ENCODE assay signal across 18 mouse cellular contexts in the genomic region with DNA sequence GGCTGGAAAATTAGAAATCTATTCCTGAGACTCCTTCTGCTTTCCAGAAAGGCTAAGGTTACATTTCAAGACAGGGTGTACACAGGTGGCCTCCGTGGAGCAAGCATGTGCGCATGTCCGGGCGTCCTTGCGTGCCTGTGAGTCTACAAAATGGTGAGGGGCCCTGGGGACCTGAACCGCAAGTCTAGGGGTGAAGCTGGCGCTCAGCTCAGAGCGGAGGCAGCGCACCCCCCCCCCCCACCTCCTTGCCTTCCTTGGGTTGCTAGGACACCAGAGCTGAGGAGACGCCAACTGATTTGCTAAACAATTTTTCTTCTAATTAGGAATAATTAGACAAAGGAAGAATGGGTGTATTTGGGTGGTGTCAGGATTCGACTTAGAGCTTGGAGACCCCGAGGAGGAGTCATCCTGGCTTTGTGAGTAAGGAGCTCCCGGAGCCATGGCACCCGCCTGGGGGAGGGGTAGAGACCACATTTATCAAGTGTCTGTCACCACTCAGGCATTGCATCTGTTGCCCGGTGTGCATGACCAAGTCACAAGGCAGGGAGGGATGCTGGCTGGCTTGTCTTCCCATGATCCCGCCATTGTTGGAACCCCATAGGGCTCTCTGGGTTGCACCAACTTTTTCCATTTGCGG. TPM values are rescaled to one million over a fixed set of nuclear protein-coding genes. Genes with fewer than 3 reads are reported as not detected.
DNase-seq lines count a peak whose midpoint lies in the region; ATAC-seq lines count a peak whose summit lies in the region.
"Had no signal": no experiment of that assay in that cellular context is flagged by ENCODE, and none has a peak within 500 bp of the region (broad histone marks: within the 10 kb centered on the region; RNA-seq: fewer than 3 reads in every experiment).

No protein-coding gene starts in this region.

- H3K4me2 ChIP-seq in kidney, embryonic 16.5 days (replicated peaks; ENCODE audit: low read depth, low read length), result peak overlapping the region; percentile 9; the same call in 1 of the 2 replicates
- no peak overlapping the region for H3K4me2 ChIP-seq in hindbrain, embryonic 11.5 days (replicated peaks; ENCODE audit: low read depth, low read length)
- H3K4me2 ChIP-seq in neural tube, embryonic 14.5 days (ENCODE audit: low read depth, low read length), result no peak overlapping the region
- H3K4me2 ChIP-seq: embryonic facial prominence, embryonic 12.5 days had no signal

- peak; percentile 19 for DNase-seq in embryo, embryonic 10 days (ENCODE audit: low spot score)
- DNase-seq in embryo, embryonic 11 days, result no peak
- no peak for DNase-seq in kidney, postnatal 25 days
- peak; percentile 69 for DNase-seq in hindbrain, embryonic 11.5 days (ENCODE audit: low spot score)
- no peak for DNase-seq in lung, adult 18-20 months
- DNase-seq: cerebellum, adult 2 months; heart, adult 11 months; kidney, postnatal 4 days; liver, postnatal 0 days; thymus, postnatal 14 days had no signal

- no peak overlapping the region for H3K4me3 ChIP-seq in kidney, embryonic 16.5 days (ENCODE audit: low read length)
- H3K4me3 ChIP-seq in hindbrain, embryonic 11.5 days (ENCODE audit: low read depth, low read length), result no peak overlapping the region
- H3K4me3 ChIP-seq in neural tube, embryonic 14.5 days (ENCODE audit: low read depth, low read length), result no peak overlapping the region
- H3K4me3 ChIP-seq: embryonic facial prominence, embryonic 12.5 days; left cerebral cortex, adult 2 months had no signal

- no peak overlapping the region for H3K9ac ChIP-seq in kidney, embryonic 16.5 days (replicated peaks; ENCODE audit: low read length)
- H3K9ac ChIP-seq in hindbrain, embryonic 11.5 days (ENCODE audit: low read depth, low read length), result no peak overlapping the region
- no peak overlapping the region for H3K9ac ChIP-seq in neural tube, embryonic 14.5 days (replicated peaks; ENCODE audit: low read depth, low read length)
- H3K9ac ChIP-seq: embryonic facial prominence, embryonic 12.5 days; liver, postnatal 0 days had no signal

- H3K36me3 ChIP-seq in kidney, embryonic 16.5 days (ENCODE audit: insufficient read depth, low read length), result no peaks in the 10 kb centered on the region
- H3K36me3 ChIP-seq in hindbrain, embryonic 11.5 days (ENCODE audit: control insufficient read depth, insufficient read depth, low read length), result no peaks in the 10 kb centered on the region
- H3K36me3 ChIP-seq in neural tube, embryonic 14.5 days (ENCODE audit: control insufficient read depth, insufficient read depth, low read length), result no peaks in the 10 kb centered on the region
- H3K36me3 ChIP-seq: embryonic facial prominence, embryonic 12.5 days had no signal

- ATAC-seq in kidney, embryonic 16.5 days (ENCODE audit: low FRiP score, low TSS enrichment), result peak; percentile 62; the same call in 1 of the 2 replicates
- ATAC-seq in hindbrain, embryonic 11.5 days (ENCODE audit: low FRiP score), result peak; percentile 67
- peak; percentile 65 for ATAC-seq in neural tube, embryonic 14.5 days (ENCODE audit: low read depth)
- no peak for ATAC-seq in granulocyte monocyte progenitor cell, adult 5-6 weeks (replicated peaks; ENCODE audit: poor library complexity, severe bottlenecking)
- ATAC-seq: liver, postnatal 0 days; Patski had no signal

- H3K27me3 ChIP-seq in kidney, embryonic 16.5 days (ENCODE audit: insufficient read depth, low read length), result no peaks in the 10 kb centered on the region
- H3K27me3 ChIP-seq in hindbrain, embryonic 11.5 days (ENCODE audit: control insufficient read depth, insufficient read depth, low read length), result no peaks in the 10 kb centered on the region
- no peaks in the 10 kb centered on the region for H3K27me3 ChIP-seq in neural tube, embryonic 14.5 days (ENCODE audit: control insufficient read depth, insufficient read depth, low read length)
- H3K27me3 ChIP-seq: embryonic facial prominence, embryonic 12.5 days; Patski had no signal

- no peaks in the 10 kb centered on the region for H3K9me3 ChIP-seq in kidney, embryonic 16.5 days (ENCODE audit: low read length)
- H3K9me3 ChIP-seq in hindbrain, embryonic 11.5 days (ENCODE audit: control insufficient read depth, low read length), result no peaks in the 10 kb centered on the region
- no peaks in the 10 kb centered on the region for H3K9me3 ChIP-seq in neural tube, embryonic 14.5 days (ENCODE audit: control insufficient read depth, low read length)
- H3K9me3 ChIP-seq: embryonic facial prominence, embryonic 12.5 days had no signal

- no peak overlapping the region for H3K27ac ChIP-seq in kidney, embryonic 16.5 days (ENCODE audit: low read length)
- H3K27ac ChIP-seq in hindbrain, embryonic 11.5 days (ENCODE audit: low read depth, low read length), result peak overlapping the region; percentile 58
- no peak overlapping the region for H3K27ac ChIP-seq in neural tube, embryonic 14.5 days (ENCODE audit: low read depth, low read length)
- H3K27ac ChIP-seq: embryonic facial prominence, embryonic 12.5 days; left cerebral cortex, adult 2 months had no signal

- H3K4me1 ChIP-seq in kidney, embryonic 16.5 days (ENCODE audit: insufficient read depth, low read length), result no peaks in the 10 kb centered on the region
- H3K4me1 ChIP-seq in hindbrain, embryonic 11.5 days (replicated peaks; ENCODE audit: control insufficient read depth, insufficient read depth, low read length), result no peaks in the 10 kb centered on the region; the same call in 1 of the 2 replicates
- no peaks in the 10 kb centered on the region for H3K4me1 ChIP-seq in neural tube, embryonic 14.5 days (ENCODE audit: control insufficient read depth, insufficient read depth, low read length)
- H3K4me1 ChIP-seq: embryonic facial prominence, embryonic 12.5 days had no signal

- 62% methylated on average over 17 of the region's 17 CpGs for WGBS in kidney, embryonic 16.5 days
- 65% methylated on average over 17 of the region's 17 CpGs for WGBS in hindbrain, embryonic 11.5 days
- 50% methylated on average over 17 of the region's 17 CpGs for WGBS in neural tube, embryonic 14.5 days

RNA-seq across cellular contexts. Expression of gene Gjb5, which starts 17.7 kb away (rescaled TPM):
- 1.5 and 1.8 TPM in 2 replicates for polyA plus RNA-seq in kidney, embryonic 16.5 days (2015; fragmentation: Nextera tagmentation; extraction: Ambion mirVana)
- polyA plus RNA-seq in hindbrain, embryonic 11.5 days (2014; fragmentation: Nextera tagmentation; extraction: Ambion mirVana), result 0.66 and 0.92 TPM in 2 replicates
- polyA plus RNA-seq in neural tube, embryonic 14.5 days (2014; fragmentation: Nextera tagmentation; extraction: Ambion mirVana), result 0.21 TPM in 1 of 2 replicates, not detected in the other
- total RNA-seq in granulocyte monocyte progenitor cell, adult 5-6 weeks (2014; fragmentation: Nextera tagmentation), result not detected in 2 replicates
- total RNA-seq in granulocyte monocyte progenitor cell, adult 5-6 weeks (2017), result not detected in 2 replicates

RNA-seq across cellular contexts. Expression of gene Gjb4, which starts 21.8 kb away (rescaled TPM):
- 0.87 and 0.92 TPM in 2 replicates for polyA plus RNA-seq in kidney, embryonic 16.5 days (2015; fragmentation: Nextera tagmentation; extraction: Ambion mirVana)
- 0.24 and 0.39 TPM in 2 replicates for polyA plus RNA-seq in hindbrain, embryonic 11.5 days (2014; fragmentation: Nextera tagmentation; extraction: Ambion mirVana)
- not detected in 2 replicates for polyA plus RNA-seq in neural tube, embryonic 14.5 days (2014; fragmentation: Nextera tagmentation; extraction: Ambion mirVana)
- total RNA-seq in granulocyte monocyte progenitor cell, adult 5-6 weeks (2014; fragmentation: Nextera tagmentation), result not detected in 2 replicates
- total RNA-seq in granulocyte monocyte progenitor cell, adult 5-6 weeks (2017), result not detected in 2 replicates
- total RNA-seq: left cerebral cortex, adult 2 months had no signal
- polyA plus RNA-seq: embryonic facial prominence, embryonic 12.5 days; frontal cortex, adult 2 months; intestine, embryonic 14.5 days; liver, postnatal 0 days had no signal

RNA-seq across cellular contexts. Expression of gene Gjb3, which starts 45.0 kb away (rescaled TPM):
- 1.3 TPM in 2 replicates for polyA plus RNA-seq in kidney, embryonic 16.5 days (2015; fragmentation: Nextera tagmentation; extraction: Ambion mirVana)
- polyA plus RNA-seq in hindbrain, embryonic 11.5 days (2014; fragmentation: Nextera tagmentation; extraction: Ambion mirVana), result 0.77 and 1.7 TPM in 2 replicates
- polyA plus RNA-seq in neural tube, embryonic 14.5 days (2014; fragmentation: Nextera tagmentation; extraction: Ambion mirVana), result 0.20 TPM in 1 of 2 replicates, not detected in the other
- not detected in 2 replicates for total RNA-seq in granulocyte monocyte progenitor cell, adult 5-6 weeks (2014; fragmentation: Nextera tagmentation)
- 0.69 and 0.82 TPM in 2 replicates for total RNA-seq in granulocyte monocyte progenitor cell, adult 5-6 weeks (2017)

Comparison
In these comparisons a context has a peak if more than half of its experiments do, and no peak if none do; other contexts are left out.
1. DNase-seq: peak in embryo, embryonic 10 days (single experiment) and hindbrain, embryonic 11.5 days (single experiment); none in embryo, embryonic 11 days (single experiment), kidney, postnatal 25 days (0 of 2) and lung, adult 18-20 months (0 of 2).